Mouse (Mus musculus) hindbrain, postnatal 0 days (tissue): ENCODE results near the gene Lalba. TPM values are rescaled to one million over a fixed set of nuclear protein-coding genes. Genes with fewer than 3 reads are reported as not detected.

Source experiments
- ATAC-seq: fragments of 200-750 bp; cut with Nextera tagmentation; 2 replicates; pipeline ENCODE4 v1.8.0; 2017; ENCODE audit warnings: mild to moderate bottlenecking, moderate TSS enrichment, moderate library complexity
- DNase-seq: peaks from one replicate; pipeline ENCODE4 v3.0.0-alpha.2; 2015; ENCODE audit warnings: low spot score
- H3K27ac ChIP-seq: fragments of 300-500 bp; sonication (generic); 2 replicates; pipeline ENCODE4 v1.5.1; 2014; ENCODE audit warnings: mild to moderate bottlenecking
- H3K27me3 ChIP-seq: fragments of 300-500 bp; sonication (generic); 2 replicates; pipeline ENCODE4 v1.6.1; 2014; ENCODE audit warnings: low read length, mixed read lengths; ENCODE audit not compliant: insufficient read depth
- H3K36me3 ChIP-seq: fragments of 300-500 bp; sonication (generic); 2 replicates; pipeline ENCODE4 v1.6.1; 2014; ENCODE audit warnings: low read length, mixed read lengths; ENCODE audit not compliant: insufficient read depth
- H3K4me1 ChIP-seq: fragments of 300-500 bp; sonication (generic); 2 replicates; pipeline ENCODE4 v1.6.1; 2014; ENCODE audit warnings: antibody characterized with exemption, low read length, mixed read lengths; ENCODE audit not compliant: insufficient read depth
- H3K4me2 ChIP-seq: fragments of 300-500 bp; sonication (generic); 2 replicates; pipeline ENCODE4 v1.6.1; 2014; ENCODE audit warnings: low read depth, mild to moderate bottlenecking, low read length, moderate library complexity, mixed read lengths
- H3K4me3 ChIP-seq: fragments of 300-500 bp; sonication (generic); 2 replicates; pipeline ENCODE4 v1.5.1; 2014; ENCODE audit warnings: low read length
- H3K9ac ChIP-seq: fragments of 300-500 bp; sonication (generic); replicated peaks from 2 replicates; pipeline ENCODE4 v1.6.1; 2014; ENCODE audit warnings: mild to moderate bottlenecking, low read length, moderate library complexity, mixed read lengths
- H3K9me3 ChIP-seq: fragments of 300-500 bp; sonication (generic); 2 replicates; pipeline ENCODE4 v1.6.1; 2016; ENCODE audit warnings: low read length, mixed read lengths
- CTCF ChIP-seq: IDR thresholded peaks from 2 replicates; pipeline ENCODE4 v1.5.1; 2016; ENCODE audit warnings: antibody characterized with exemption, control low read depth, low read depth
- WGBS: fragments of 180-500 bp; shearing (Covaris S2); extraction: QIAGEN DNeasy Blood & Tissue Kit; methylation state at CpG from one replicate; pipeline ENCODE4 v1.1.7; 2014; 5-methylcytosine and 5-hydroxymethylcytosine counted together
- polyA plus RNA-seq: library from polyadenylated mRNA; unstranded; fragments of >200 nt; fragmentation: Nextera tagmentation; extraction: Ambion mirVana; gene quantifications from 2 replicates; pipeline ENCODE4 v1.2.1, GENCODE M21; 2015
- total RNA-seq: library from RNA; depleted of rRNA; stranded (reverse); fragments of >200 nt; gene quantifications from 2 replicates; pipeline ENCODE4 v1.2.3, GENCODE M21; 2014; rRNA removed

Lalba gene
- not detected in 2 replicates for total RNA-seq
- not detected in 2 replicates for polyA plus RNA-seq

GRCm38 (mm10) chr15:98482701-98483100, at the start of gene Lalba:
TSS of gene Lalba (minus strand) at chr15:98482721.
- Histone ChIP-seq H3K9me3 (no peaks in the 10 kb centered on the region), H3K4me1 (peaks cover 3% of the 10 kb centered on the region; the same call in 1 of the 2 replicates), H3K27me3 (no peaks in the 10 kb centered on the region), H3K9ac (no peak within 1 kb of the TSS), H3K27ac (no peak within 1 kb of the TSS), H3K4me3 (no peak within 1 kb of the TSS), H3K4me2 (no peak within 1 kb of the TSS), H3K36me3 (no peaks in the 10 kb centered on the region)
- 47% methylated on average over 3 of the region's 3 CpGs for whole genome bisulfite sequencing
- TF ChIP-seq CTCF: no peak
- ATAC-seq: no peak
- no peak for DNase-seq

GRCm38 (mm10) chr15:98532281-98532680, 49.8 kb upstream of the Lalba start:
- no peaks in the 10 kb centered on the region for H3K27me3 ChIP-seq
- H3K27ac ChIP-seq: no peak overlapping the region
- DNase-seq (no peak), ATAC-seq (no peak)
- peaks cover 26% of the 10 kb centered on the region for H3K36me3 ChIP-seq
- no peaks in the 10 kb centered on the region for H3K9me3 ChIP-seq
- peak overlapping the region; percentile 91 for H3K4me2 ChIP-seq
- TF ChIP-seq CTCF: no peak
- WGBS: 30% methylated on average over 5 of the region's 5 CpGs
- H3K4me1 ChIP-seq: peaks cover 4% of the 10 kb centered on the region
- H3K9ac ChIP-seq: 0 out of 2 replicates have a peak overlapping the region, but pooled peaks have one; percentile 94
- H3K4me3 ChIP-seq: peak overlapping the region; percentile 84

DNA sequence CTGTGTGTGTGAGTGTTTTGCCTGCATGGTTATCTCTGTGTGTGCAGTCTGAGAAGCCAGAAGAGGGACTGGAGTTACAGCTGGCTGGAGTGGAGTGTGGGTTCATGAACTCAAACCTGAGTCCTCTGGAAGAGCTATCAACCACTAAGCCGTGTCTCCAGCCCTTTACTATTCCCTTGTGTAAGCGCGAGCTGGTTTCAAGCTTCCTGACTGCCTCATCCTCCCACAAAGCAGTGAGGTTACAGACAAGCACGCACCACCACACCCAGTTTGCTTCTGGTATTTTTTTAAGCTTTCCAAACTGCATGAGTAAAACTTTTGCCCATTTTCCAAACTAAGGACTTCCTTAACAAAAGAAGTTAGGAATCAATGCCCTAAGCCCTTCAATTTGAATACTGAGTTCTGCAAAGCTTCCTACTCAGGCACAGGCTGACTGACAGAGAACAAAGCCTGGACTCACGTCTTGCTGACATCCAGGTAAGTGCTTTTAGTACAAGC, 45.6 kb upstream of the Lalba start:
- H3K27me3 ChIP-seq: no peaks in the 10 kb centered on the region
- H3K36me3 ChIP-seq: peaks cover 46% of the 10 kb centered on the region
- DNase-seq (no peak), ATAC-seq (no peak)
- H3K9ac ChIP-seq: no peak overlapping the region
- H3K4me3 ChIP-seq: no peak overlapping the region
- H3K4me1 ChIP-seq: peaks cover 4% of the 10 kb centered on the region
- no peak overlapping the region for H3K27ac ChIP-seq
- WGBS: 92% methylated on average over 5 of the region's 5 CpGs
- H3K9me3 ChIP-seq: no peaks in the 10 kb centered on the region
- no peak overlapping the region for H3K4me2 ChIP-seq
- no peak for TF ChIP-seq CTCF

GRCm38 (mm10) chr15:98527056-98527771, 44.7 kb upstream of the Lalba start:
- Histone ChIP-seq H3K27me3 (no peaks in the 10 kb centered on the region), H3K4me1 (peaks cover under 1% of the 10 kb centered on the region), H3K27ac (no peak overlapping the region), H3K36me3 (peaks cover 55% of the 10 kb centered on the region), H3K4me2 (no peak overlapping the region), H3K9me3 (no peaks in the 10 kb centered on the region), H3K4me3 (no peak overlapping the region), H3K9ac (no peak overlapping the region)
- DNase-seq (no peak), ATAC-seq (no peak)
- no peak for TF ChIP-seq CTCF
- WGBS: 94% methylated on average over 5 of the region's 5 CpGs

DNA sequence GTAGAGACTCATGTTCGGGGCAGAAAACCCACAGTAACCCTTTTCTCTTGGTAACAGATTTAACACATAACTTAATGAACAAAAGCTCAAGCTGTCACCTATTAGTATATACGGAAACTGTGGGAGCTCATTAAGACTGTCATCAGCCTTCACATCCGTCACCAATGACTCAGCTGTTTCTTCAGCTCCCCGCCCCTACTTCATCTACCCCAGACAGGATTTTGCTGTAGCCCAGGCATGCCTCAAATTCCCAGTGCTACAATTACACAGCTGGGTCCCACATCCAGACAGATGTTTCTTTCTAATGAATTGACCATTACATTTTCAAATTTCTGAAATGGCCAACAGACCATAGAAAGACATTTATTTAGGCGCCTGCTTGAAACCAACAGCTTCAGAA, 43.5 kb upstream of the Lalba start:
- no peak overlapping the region for H3K9ac ChIP-seq
- H3K27ac ChIP-seq: no peak overlapping the region
- ATAC-seq (no peak), DNase-seq (no peak)
- no peaks in the 10 kb centered on the region for H3K9me3 ChIP-seq
- 56% methylated on average over 5 of the region's 5 CpGs for WGBS
- no peak for TF ChIP-seq CTCF
- H3K4me3 ChIP-seq: no peak overlapping the region
- H3K4me2 ChIP-seq: no peak overlapping the region
- H3K36me3 ChIP-seq: peaks cover 60% of the 10 kb centered on the region
- H3K4me1 ChIP-seq: no peaks in the 10 kb centered on the region
- no peaks in the 10 kb centered on the region for H3K27me3 ChIP-seq

- Histone ChIP-seq H3K36me3 (peaks cover 41% of the 10 kb centered on the region; the same call in 1 of the 2 replicates), H3K27me3 (no peaks in the 10 kb centered on the region), H3K4me1 (no peaks in the 10 kb centered on the region), H3K9me3 (no peaks in the 10 kb centered on the region), H3K4me2 (no peak overlapping the region), H3K27ac (no peak overlapping the region), H3K4me3 (no peak overlapping the region), H3K9ac (no peak overlapping the region)
- ATAC-seq: no peak
- 91% methylated on average over 3 of the region's 3 CpGs for WGBS
- no peak for DNase-seq
- TF ChIP-seq CTCF: no peak
These were observed 38.7 kb upstream of the Lalba start for GRCm38 (mm10) chr15:98521245-98521644.
